Comparison of ENCODE assay signal across 12 mouse cellular contexts in genomic region chr13:98871263-98871662, GRCm38 (mm10). TPM values are rescaled to one million over a fixed set of nuclear protein-coding genes. Genes with fewer than 3 reads are reported as not detected.
A peak's percentile ranks its signal among the peaks of the same experiment; 100 is the strongest.
DNase-seq lines count a peak whose midpoint lies in the region; ATAC-seq and TF ChIP-seq lines count a peak whose summit lies in the region.
"Had no signal": no experiment of that assay in that cellular context is flagged by ENCODE, and none has a peak within 500 bp of the region (broad histone marks: within the 10 kb centered on the region; RNA-seq: fewer than 3 reads in every experiment).

No protein-coding gene starts in this region.

- 0 out of 4 replicates have a peak, but pooled peaks of 1 of the 2 experiments have one; percentile 29 for TF ChIP-seq POLR2A in MEL (IDR thresholded peaks at IDR 0.05; ENCODE audit: control insufficient read depth in 1 of 2, insufficient read depth in 1 of 2, low read depth in 1 of 2, low read length in 2 of 2, poor library complexity in 1 of 2)

- no peaks in the 10 kb centered on the region for H3K27me3 ChIP-seq in MEL (ENCODE audit: control insufficient read depth in 1 of 2, insufficient read depth in 2 of 2, low read length in 2 of 2)
- no peaks in the 10 kb centered on the region for H3K27me3 ChIP-seq in megakaryocyte, embryonic 14.5 days (replicated peaks)
- no peaks in the 10 kb centered on the region for H3K27me3 ChIP-seq in hindbrain, embryonic 12.5 days
- H3K27me3 ChIP-seq: stomach, embryonic 15.5 days had no signal

- H3K27ac ChIP-seq in layer of hippocampus, adult 2 months, result 0 out of 2 replicates have a peak overlapping the region, but pooled peaks have one; percentile 32
- H3K27ac ChIP-seq in MEL (ENCODE audit: control insufficient read depth, low read depth, low read length), result peak overlapping the region; percentile 22; the same call in 1 of the 2 replicates
- H3K27ac ChIP-seq in hindbrain, embryonic 12.5 days, result no peak overlapping the region
- H3K27ac ChIP-seq: stomach, embryonic 15.5 days had no signal

- no peak overlapping the region for H3K4me2 ChIP-seq in hindbrain, embryonic 12.5 days (replicated peaks)
- H3K4me2 ChIP-seq: lung, embryonic 14.5 days; stomach, embryonic 15.5 days had no signal

- TF ChIP-seq CTCF in layer of hippocampus, adult 2 months (conservative IDR thresholded peaks at IDR 0.05), result no peak
- TF ChIP-seq CTCF in MEL (IDR thresholded peaks at IDR 0.05 in 2 of 3, conservative IDR thresholded peaks at IDR 0.05 in 1 of 3; ENCODE audit: control insufficient read depth in 1 of 3, insufficient read depth in 1 of 3, low read depth in 2 of 3, low read length in 3 of 3, poor library complexity in 1 of 3, severe bottlenecking in 1 of 3), result no peak

- 89% methylated on average over 1 of the region's 1 CpGs for WGBS in hindbrain, embryonic 12.5 days

- no peak for TF ChIP-seq EP300 in MEL (IDR thresholded peaks at IDR 0.05; ENCODE audit: low read depth in 1 of 2, low read length in 2 of 2)

- H3K79me2 ChIP-seq in MEL (ENCODE audit: control insufficient read depth, insufficient read depth, low read length, poor library complexity), result peaks cover 3% of the 10 kb centered on the region; the same call in 1 of the 2 replicates

- H3K4me3 ChIP-seq in layer of hippocampus, adult 2 months, result no peak overlapping the region
- no peak overlapping the region for H3K4me3 ChIP-seq in MEL (ENCODE audit: control insufficient read depth in 1 of 2, insufficient read depth in 1 of 2, low read depth in 2 of 2, low read length in 2 of 2)
- H3K4me3 ChIP-seq in megakaryocyte, embryonic 14.5 days (replicated peaks), result peak overlapping the region; percentile 33
- H3K4me3 ChIP-seq in hindbrain, embryonic 12.5 days, result no peak overlapping the region
- H3K4me3 ChIP-seq: stomach, embryonic 15.5 days had no signal

- H3K9me3 ChIP-seq in MEL (replicated peaks; ENCODE audit: insufficient read depth, low read length), result no peaks in the 10 kb centered on the region
- H3K9me3 ChIP-seq in megakaryocyte, embryonic 14.5 days, result no peaks in the 10 kb centered on the region
- no peaks in the 10 kb centered on the region for H3K9me3 ChIP-seq in hindbrain, embryonic 12.5 days (replicated peaks)
- H3K9me3 ChIP-seq: stomach, embryonic 15.5 days had no signal

- TF ChIP-seq RAD21 in MEL (IDR thresholded peaks at IDR 0.05; ENCODE audit: low read depth, low read length), result no peak

- DNase-seq in layer of hippocampus, adult 2 months (ENCODE audit: low spot score in 2 of 2), result no peak
- DNase-seq in layer of hippocampus, adult 8-10 months (ENCODE audit: low spot score in 2 of 2), result no peak
- DNase-seq in MEL (ENCODE audit: low read depth, low spot score), result peak; percentile 87
- DNase-seq in kidney, adult 9 months, result peak; percentile 70
- DNase-seq in cerebellum, postnatal 25 days, result no peak
- DNase-seq: cerebellum, adult 11-12 months; heart, postnatal 14 days; lung, embryonic 14.5 days had no signal

- H3K36me3 ChIP-seq in MEL (ENCODE audit: control insufficient read depth in 1 of 2, insufficient read depth in 2 of 2, low read length in 2 of 2), result peaks cover 34 to 38% of the 10 kb centered on the region in 2 experiments
- H3K36me3 ChIP-seq in megakaryocyte, embryonic 14.5 days (replicated peaks; ENCODE audit: low read length), result peaks cover 92% of the 10 kb centered on the region
- peaks cover 70% of the 10 kb centered on the region for H3K36me3 ChIP-seq in hindbrain, embryonic 12.5 days

- no peak overlapping the region for H3K9ac ChIP-seq in MEL (ENCODE audit: control insufficient read depth, low read depth, low read length, poor library complexity, severe bottlenecking)
- H3K9ac ChIP-seq in hindbrain, embryonic 12.5 days, result no peak overlapping the region
- H3K9ac ChIP-seq: lung, embryonic 14.5 days; stomach, embryonic 15.5 days had no signal

- ATAC-seq in hindbrain, embryonic 12.5 days (ENCODE audit: low FRiP score), result no peak
- ATAC-seq: inflammation-experienced regulatory T-cells, adult 6 months had no signal

- peaks cover 14 to 19% of the 10 kb centered on the region in 2 experiments for H3K4me1 ChIP-seq in MEL (ENCODE audit: control insufficient read depth in 1 of 2, insufficient read depth in 2 of 2, low read length in 2 of 2)
- peaks cover 45% of the 10 kb centered on the region for H3K4me1 ChIP-seq in megakaryocyte, embryonic 14.5 days
- H3K4me1 ChIP-seq in hindbrain, embryonic 12.5 days, result 0 out of 2 replicates have a peak, but pooled peaks cover 3% of the 10 kb centered on the region
- H3K4me1 ChIP-seq: stomach, embryonic 15.5 days had no signal

TF ChIP-seq in MEL, 35 proteins besides CTCF, POLR2A, EP300 and RAD21:
- no peak for TF ChIP-seq USF1 (IDR thresholded peaks at IDR 0.05; ENCODE audit: low read depth, low read length)
- no peak for TF ChIP-seq MAX (IDR thresholded peaks at IDR 0.05; ENCODE audit: low read length)

RNA-seq across cellular contexts. Expression of gene Tnpo1, which starts 54.9 kb away (rescaled TPM):
- 10 to 100 TPM; 61.7 to 68.5 TPM for total RNA-seq in layer of hippocampus, adult 2 months (2021)
- 10 to 100 TPM; 62.4 to 73.5 (median 71.6) TPM for total RNA-seq in layer of hippocampus, adult 8-10 months (2022)
- 123 and 131 TPM in 2 replicates for total RNA-seq in MEL (2012; rRNA removed)
- polyA plus RNA-seq in MEL (2012; ENCODE audit: insufficient read depth in 1 of 2, insufficient read length in 2 of 2, low read depth in 1 of 2, low replicate concordance in 2 of 2, missing spikeins in 1 of 2), result 10 to 100 TPM; 48.0 to 89.6 TPM
- 0.41 and 2.3 TPM in 2 replicates for polyA plus RNA-seq in megakaryocyte, embryonic 14.5 days (2012; ENCODE audit: insufficient read depth, low replicate concordance)
- 87.7 and 90.5 TPM in 2 replicates for polyA plus RNA-seq in hindbrain, embryonic 12.5 days (2016; fragmentation: Nextera tagmentation; extraction: Ambion mirVana)

RNA-seq across cellular contexts. Expression of gene Fcho2, which starts 56.0 kb away (rescaled TPM):
- total RNA-seq in layer of hippocampus, adult 2 months (2021), result 10 to 100 TPM; 37.7 to 44.8 TPM
- total RNA-seq in layer of hippocampus, adult 8-10 months (2022), result 10 to 100 TPM; 39.9 to 52.4 (median 43.7) TPM
- total RNA-seq in MEL (2012; rRNA removed), result 2.2 and 2.4 TPM in 2 replicates
- polyA plus RNA-seq in MEL (2012; ENCODE audit: insufficient read depth in 1 of 2, insufficient read length in 2 of 2, low read depth in 1 of 2, low replicate concordance in 2 of 2, missing spikeins in 1 of 2), result 1 to 10 TPM in 1 of 2 experiments, not detected in 1; 5.8 TPM
- polyA plus RNA-seq in megakaryocyte, embryonic 14.5 days (2012; ENCODE audit: insufficient read depth, low replicate concordance), result 0.39 TPM in 1 of 2 replicates, not detected in the other
- 48.3 and 49.6 TPM in 2 replicates for polyA plus RNA-seq in hindbrain, embryonic 12.5 days (2016; fragmentation: Nextera tagmentation; extraction: Ambion mirVana)

Comparison
In these comparisons a context has a peak if more than half of its experiments do, and no peak if none do; other contexts are left out.
1. DNase-seq: peak in MEL (single experiment) and kidney, adult 9 months (single experiment); none in layer of hippocampus, adult 2 months (0 of 2), layer of hippocampus, adult 8-10 months (0 of 2) and cerebellum, postnatal 25 days (0 of 2).
2. RNA of gene Fcho2, which starts 56.0 kb away (total RNA-seq): 37.7 to 44.8 TPM in layer of hippocampus, adult 2 months and 39.9 to 52.4 TPM in layer of hippocampus, adult 8-10 months; 2.2 to 2.4 TPM in MEL; every median in the first group is over 10 times any median in the second.